Comparison of ENCODE assay signal across 26 mouse cellular contexts in genomic region chr15:30616861-30617260, GRCm38 (mm10).
"Had no signal": no experiment of that assay in that cellular context is flagged by ENCODE, and none has a peak within 500 bp of the region (broad histone marks: within the 10 kb centered on the region; RNA-seq: fewer than 3 reads in every experiment).

No protein-coding gene starts in this region.

- H3K9me3 ChIP-seq: heart, embryonic 10.5 days; heart, embryonic 12.5 days; hindbrain, embryonic 10.5 days; hindbrain, embryonic 12.5 days; intestine, embryonic 15.5 days; limb, embryonic 13.5 days; limb, embryonic 15.5 days; liver, embryonic 12.5 days had no signal

- H3K4me1 ChIP-seq: heart, embryonic 10.5 days; heart, embryonic 12.5 days; hindbrain, embryonic 10.5 days; hindbrain, embryonic 12.5 days; intestine, embryonic 15.5 days; limb, embryonic 13.5 days; limb, embryonic 15.5 days; liver, embryonic 12.5 days had no signal

- DNase-seq: gastrocnemius, adult 2 months; gastrocnemius, postnatal 10 days; gastrocnemius, postnatal 25 days; heart, adult 11 months; heart, postnatal 10 days; heart, postnatal 4 days; kidney, adult 18-20 months; kidney, adult 8-10 months; kidney, postnatal 10 days; kidney, postnatal 25 days; kidney, postnatal 4 days; layer of hippocampus, postnatal 36 days; left cerebral cortex, postnatal 4 days had no signal

- H3K4me3 ChIP-seq: gastrocnemius, adult 2 months; heart, embryonic 10.5 days; heart, embryonic 12.5 days; hindbrain, embryonic 10.5 days; hindbrain, embryonic 12.5 days; intestine, embryonic 15.5 days; layer of hippocampus, adult 2 months; limb, embryonic 13.5 days; limb, embryonic 15.5 days; liver, embryonic 12.5 days had no signal

- H3K4me2 ChIP-seq: heart, embryonic 12.5 days; hindbrain, embryonic 12.5 days; hindbrain, embryonic 14.5 days; intestine, embryonic 15.5 days; limb, embryonic 13.5 days; limb, embryonic 15.5 days; liver, embryonic 12.5 days had no signal

- H3K27me3 ChIP-seq: heart, embryonic 12.5 days; hindbrain, embryonic 12.5 days; intestine, embryonic 15.5 days; limb, embryonic 13.5 days; limb, embryonic 15.5 days; liver, embryonic 12.5 days had no signal

- H3K36me3 ChIP-seq: heart, embryonic 10.5 days; heart, embryonic 12.5 days; hindbrain, embryonic 12.5 days; intestine, embryonic 15.5 days; limb, embryonic 13.5 days; limb, embryonic 15.5 days; liver, embryonic 12.5 days had no signal

- ATAC-seq: hindbrain, embryonic 16.5 days; inflammation-experienced regulatory T-cells, adult 6 months; intestine, embryonic 15.5 days; intestine, postnatal 0 days; liver, embryonic 12.5 days had no signal

- H3K9ac ChIP-seq: heart, embryonic 12.5 days; hindbrain, embryonic 12.5 days; hindbrain, embryonic 14.5 days; intestine, embryonic 15.5 days; limb, embryonic 13.5 days; limb, embryonic 15.5 days; liver, embryonic 12.5 days had no signal

- H3K27ac ChIP-seq: gastrocnemius, adult 2 months; heart, embryonic 10.5 days; hindbrain, embryonic 10.5 days; hindbrain, embryonic 12.5 days; hindbrain, embryonic 14.5 days; intestine, embryonic 15.5 days; layer of hippocampus, adult 2 months; limb, embryonic 13.5 days; limb, embryonic 15.5 days; liver, embryonic 12.5 days had no signal
